In the genomic region with DNA sequence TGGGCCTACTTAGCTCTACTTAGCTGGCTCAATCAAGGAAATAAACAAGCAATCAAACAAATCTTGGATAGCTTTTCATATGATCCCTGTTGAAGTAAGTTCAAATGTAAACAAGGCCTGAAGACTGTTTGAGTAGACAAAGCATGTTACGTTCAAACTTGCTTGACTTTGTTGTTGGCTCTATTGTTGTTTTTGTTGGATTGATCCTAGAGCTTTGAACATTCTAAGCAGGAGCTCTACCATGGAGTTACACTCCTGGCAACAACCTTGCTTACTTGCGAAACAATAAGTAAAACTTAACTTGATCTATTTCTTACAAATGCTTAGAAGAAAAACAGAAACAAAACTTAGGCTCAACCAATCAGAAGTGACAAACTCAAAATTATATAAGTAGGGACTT, we compare ENCODE assay signal across 16 mouse cellular contexts.
"Had no signal": no experiment of that assay in that cellular context is flagged by ENCODE, and none has a peak within 500 bp of the region (broad histone marks: within the 10 kb centered on the region; RNA-seq: fewer than 3 reads in every experiment).

No protein-coding gene starts in this region.

- H3K27ac ChIP-seq: neural tube, embryonic 13.5 days; neural tube, embryonic 15.5 days; stomach, embryonic 15.5 days; stomach, postnatal 0 days had no signal

- DNase-seq: retina, postnatal 1 day; right cerebral cortex, adult 18-20 months; right cerebral cortex, postnatal 14 days; right cerebral cortex, postnatal 25 days; right cerebral cortex, postnatal 4 days; spleen, adult 18-20 months; thymus, adult 18-20 months; thymus, adult 2 months; thymus, postnatal 14 days; thymus, postnatal 25 days; thymus, postnatal 36 days; thymus, postnatal 4 days had no signal

- H3K36me3 ChIP-seq: neural tube, embryonic 13.5 days; neural tube, embryonic 15.5 days; stomach, embryonic 15.5 days had no signal

- H3K27me3 ChIP-seq: neural tube, embryonic 13.5 days; neural tube, embryonic 15.5 days; stomach, embryonic 15.5 days had no signal

- H3K4me3 ChIP-seq: neural tube, embryonic 13.5 days; neural tube, embryonic 15.5 days; stomach, embryonic 15.5 days had no signal

- H3K4me2 ChIP-seq: neural tube, embryonic 13.5 days; neural tube, embryonic 15.5 days; stomach, embryonic 15.5 days had no signal

- H3K9me3 ChIP-seq: neural tube, embryonic 13.5 days; neural tube, embryonic 15.5 days; stomach, embryonic 15.5 days had no signal

- H3K9ac ChIP-seq: neural tube, embryonic 13.5 days; neural tube, embryonic 15.5 days; stomach, embryonic 15.5 days had no signal

- H3K4me1 ChIP-seq: neural tube, embryonic 13.5 days; neural tube, embryonic 15.5 days; stomach, embryonic 15.5 days had no signal
